In the genomic region with DNA sequence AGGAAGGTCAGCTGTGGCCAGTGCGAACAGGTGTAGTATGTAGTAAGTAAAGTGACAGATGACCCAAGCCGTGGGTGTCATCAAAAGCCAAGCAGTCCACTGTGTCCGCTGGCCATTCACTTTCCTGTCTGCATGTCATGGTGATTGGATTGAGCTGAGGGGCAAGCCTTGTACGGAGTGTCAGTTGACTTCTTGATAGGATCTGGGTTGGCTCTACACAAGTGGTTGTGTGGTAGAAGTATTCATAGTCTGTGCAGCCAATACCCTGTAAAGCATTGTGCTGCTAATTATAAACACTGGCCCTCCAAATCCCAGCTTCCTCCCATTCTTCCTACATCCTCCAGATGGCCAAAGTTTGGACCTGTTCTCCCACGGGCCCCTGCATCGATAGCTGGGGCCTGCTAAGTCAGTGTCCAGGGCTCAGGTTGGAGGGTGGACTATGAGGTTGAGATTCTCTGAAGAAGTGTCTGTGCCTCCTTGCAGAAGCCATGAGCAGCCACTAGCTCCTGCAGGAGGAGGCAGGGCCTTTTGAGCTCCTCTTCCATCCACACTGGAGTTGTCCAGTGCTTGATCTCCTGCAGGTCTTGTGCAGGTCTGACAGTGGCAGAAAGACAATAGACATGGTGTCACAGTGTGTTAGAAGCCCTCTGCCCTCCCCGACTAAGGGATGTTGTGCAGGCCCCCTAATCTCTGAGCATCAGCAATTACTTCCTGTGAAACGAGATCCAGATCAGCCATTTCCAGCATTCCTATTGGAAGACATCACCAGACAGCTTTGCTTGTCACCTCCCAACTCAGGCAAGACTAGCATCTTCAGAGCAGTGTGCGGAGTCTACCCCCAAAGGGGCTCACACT, we compare ENCODE assay signal across 10 mouse cellular contexts.
A peak's percentile ranks its signal among the peaks of the same experiment; 100 is the strongest.
DNase-seq lines count a peak whose midpoint lies in the region; ATAC-seq and TF ChIP-seq lines count a peak whose summit lies in the region.
"Had no signal": no experiment of that assay in that cellular context is flagged by ENCODE, and none has a peak within 500 bp of the region (broad histone marks: within the 10 kb centered on the region; RNA-seq: fewer than 3 reads in every experiment).

No protein-coding gene starts in this region.

- H3K36me3 ChIP-seq in heart, embryonic 12.5 days: no peaks in the 10 kb centered on the region
- H3K36me3 ChIP-seq in kidney, postnatal 0 days (ENCODE audit: insufficient read depth, low read length): no peaks in the 10 kb centered on the region
- no peaks in the 10 kb centered on the region for H3K36me3 ChIP-seq in neural tube, embryonic 15.5 days
- H3K36me3 ChIP-seq: liver, embryonic 12.5 days had no signal

- no peak overlapping the region for H3K9ac ChIP-seq in heart, embryonic 12.5 days
- no peak overlapping the region for H3K9ac ChIP-seq in kidney, postnatal 0 days (ENCODE audit: low read depth, low read length)
- H3K9ac ChIP-seq in neural tube, embryonic 15.5 days (replicated peaks): no peak overlapping the region
- H3K9ac ChIP-seq: liver, embryonic 12.5 days had no signal

- no peaks in the 10 kb centered on the region for H3K27me3 ChIP-seq in heart, embryonic 12.5 days (replicated peaks)
- no peaks in the 10 kb centered on the region for H3K27me3 ChIP-seq in kidney, postnatal 0 days (ENCODE audit: insufficient read depth, low read length)
- H3K27me3 ChIP-seq in neural tube, embryonic 15.5 days (replicated peaks): no peaks in the 10 kb centered on the region
- H3K27me3 ChIP-seq: liver, embryonic 12.5 days had no signal

- WGBS in heart, embryonic 12.5 days: 50% methylated on average over 9 of the region's 9 CpGs
- WGBS in kidney, postnatal 0 days: 58% methylated on average over 9 of the region's 9 CpGs
- 75% methylated on average over 9 of the region's 9 CpGs for WGBS in neural tube, embryonic 15.5 days

- no peak for ATAC-seq in heart, embryonic 12.5 days (ENCODE audit: insufficient number of reproducible peaks, low FRiP score)
- no peak for ATAC-seq in kidney, postnatal 0 days (replicated peaks; ENCODE audit: low FRiP score, low read depth)
- no peak for ATAC-seq in neural tube, embryonic 15.5 days (ENCODE audit: low FRiP score)
- ATAC-seq: liver, embryonic 12.5 days had no signal

- H3K9me3 ChIP-seq in heart, embryonic 12.5 days (replicated peaks): no peaks in the 10 kb centered on the region
- no peaks in the 10 kb centered on the region for H3K9me3 ChIP-seq in kidney, postnatal 0 days (replicated peaks; ENCODE audit: low read length)
- no peaks in the 10 kb centered on the region for H3K9me3 ChIP-seq in neural tube, embryonic 15.5 days (replicated peaks)
- H3K9me3 ChIP-seq: liver, embryonic 12.5 days had no signal

- 0 out of 2 replicates have a peak overlapping the region, but pooled peaks have one; percentile 60 for H3K27ac ChIP-seq in heart, embryonic 12.5 days (ENCODE audit: poor library complexity, severe bottlenecking)
- H3K27ac ChIP-seq in kidney, postnatal 0 days: peak overlapping the region; percentile 73
- 0 out of 2 replicates have a peak overlapping the region, but pooled peaks have one; percentile 69 for H3K27ac ChIP-seq in neural tube, embryonic 15.5 days (replicated peaks)
- H3K27ac ChIP-seq: liver, embryonic 12.5 days had no signal

- TF ChIP-seq CTCF in kidney, postnatal 0 days (IDR thresholded peaks at IDR 0.05; ENCODE audit: low read depth): no peak

- H3K4me3 ChIP-seq in heart, embryonic 12.5 days: no peak overlapping the region
- H3K4me3 ChIP-seq in kidney, postnatal 0 days (replicated peaks; ENCODE audit: low read depth, low read length): no peak overlapping the region
- H3K4me3 ChIP-seq in neural tube, embryonic 15.5 days (replicated peaks): no peak overlapping the region
- H3K4me3 ChIP-seq: liver, embryonic 12.5 days had no signal

- H3K4me1 ChIP-seq in heart, embryonic 12.5 days (replicated peaks): peaks cover 5% of the 10 kb centered on the region; the same call in 1 of the 2 replicates
- 0 out of 2 replicates have a peak, but pooled peaks cover 6% of the 10 kb centered on the region for H3K4me1 ChIP-seq in kidney, postnatal 0 days (replicated peaks; ENCODE audit: insufficient read depth, low read length)
- H3K4me1 ChIP-seq in neural tube, embryonic 15.5 days: peaks cover 9% of the 10 kb centered on the region; the same call in 1 of the 2 replicates

- DNase-seq in kidney, adult 11 months: peak; percentile 19
- no peak for DNase-seq in kidney, adult 8-10 months
- DNase-seq in kidney, postnatal 0 days (ENCODE audit: low spot score): peak; percentile 50
- DNase-seq in cerebellum, postnatal 4 days (ENCODE audit: low spot score in 2 of 2): no peak
- DNase-seq in spleen, postnatal 10 days (ENCODE audit: low spot score in 2 of 2): no peak
- no peak for DNase-seq in right cerebral cortex, adult 18-20 months
- DNase-seq: adrenal gland, adult 2 months had no signal

- H3K4me2 ChIP-seq in heart, embryonic 12.5 days: no peak overlapping the region
- H3K4me2 ChIP-seq in kidney, postnatal 0 days (ENCODE audit: low read length): no peak overlapping the region
- H3K4me2 ChIP-seq in neural tube, embryonic 15.5 days: no peak overlapping the region
- H3K4me2 ChIP-seq: liver, embryonic 12.5 days had no signal

Comparison
In these comparisons a context has a peak if more than half of its experiments do, and no peak if none do; other contexts are left out.
1. DNase-seq: peak in kidney, adult 11 months (single experiment) and kidney, postnatal 0 days (single experiment); none in kidney, adult 8-10 months (0 of 2), cerebellum, postnatal 4 days (0 of 2), spleen, postnatal 10 days (0 of 2) and right cerebral cortex, adult 18-20 months (single experiment).
2. Peak in every context shown above with its lines, with median percentiles within 50 percentile points of each other: H3K27ac ChIP-seq.